Mouse (Mus musculus): ENCODE results near the gene Gpd2.

Gpd2 gene

GRCm38 (mm10) chr2:57304212-57304611 is 66.8 kb downstream of the Gpd2 start:
- DNase-seq: no peak

- DNase-seq: no peak
These were observed 74.9 kb downstream of the Gpd2 start for GRCm38 (mm10) chr2:57312268-57312797.

DNA sequence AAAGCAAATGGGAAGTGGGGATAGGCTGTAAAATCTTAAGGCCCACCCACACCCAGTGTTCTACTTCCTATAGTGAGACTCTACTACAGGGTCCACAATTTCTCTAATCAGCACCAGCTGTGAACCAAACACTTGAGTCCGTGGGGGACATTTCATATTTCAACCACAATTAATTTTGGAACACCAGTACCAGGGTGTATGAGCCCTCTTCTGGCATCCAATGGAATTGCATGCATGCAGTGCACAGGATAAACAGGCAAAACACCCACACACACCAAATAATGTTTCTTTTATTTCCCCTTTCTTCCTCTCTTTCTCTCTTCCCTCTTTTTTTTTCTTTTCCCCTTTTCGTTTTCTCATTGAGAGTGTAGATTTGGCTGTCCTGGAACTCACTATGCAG is 78.6 kb downstream of the Gpd2 start:
- peak; percentile 59 for DNase-seq

DNA sequence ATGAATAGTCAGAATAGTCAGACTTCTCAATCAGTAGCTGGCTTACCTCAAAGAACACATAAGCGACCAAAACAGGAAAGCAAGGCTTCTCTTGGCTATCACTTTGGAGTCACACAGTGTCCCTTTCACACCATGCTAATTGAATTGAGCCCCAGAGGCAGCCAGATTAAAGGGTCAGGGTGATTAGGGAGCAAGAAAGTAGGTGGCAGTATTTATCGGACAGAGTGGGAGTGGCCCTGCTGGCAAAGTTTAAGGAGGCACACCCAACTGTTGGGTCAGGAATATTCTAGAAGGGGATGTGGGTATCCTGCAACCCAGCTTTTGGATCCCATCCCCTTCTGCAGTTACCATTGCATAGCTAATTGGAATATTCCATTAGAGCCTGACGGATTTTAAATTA is 80.9 kb downstream of the Gpd2 start:
- no peak for DNase-seq

DNA sequence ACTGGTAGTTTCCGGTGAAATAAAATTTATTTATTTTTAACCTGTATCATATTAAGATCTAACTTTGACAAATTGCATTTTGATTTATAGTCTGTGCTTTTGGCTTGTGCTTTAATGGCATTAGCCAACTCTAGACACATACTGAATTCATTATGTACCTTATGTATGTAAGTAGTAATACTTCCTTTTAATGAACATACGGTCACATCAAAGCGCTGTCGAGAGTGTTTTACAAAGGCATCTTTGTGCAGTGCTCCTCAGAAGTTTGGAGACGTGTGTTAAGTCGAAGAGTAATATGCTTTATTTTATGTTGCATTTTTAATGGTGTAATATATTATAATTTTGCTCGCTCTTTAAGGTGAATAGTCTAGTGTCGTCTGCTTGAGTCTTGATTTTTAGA is 88.7 kb downstream of the Gpd2 start:
- no peak for DNase-seq

DNA sequence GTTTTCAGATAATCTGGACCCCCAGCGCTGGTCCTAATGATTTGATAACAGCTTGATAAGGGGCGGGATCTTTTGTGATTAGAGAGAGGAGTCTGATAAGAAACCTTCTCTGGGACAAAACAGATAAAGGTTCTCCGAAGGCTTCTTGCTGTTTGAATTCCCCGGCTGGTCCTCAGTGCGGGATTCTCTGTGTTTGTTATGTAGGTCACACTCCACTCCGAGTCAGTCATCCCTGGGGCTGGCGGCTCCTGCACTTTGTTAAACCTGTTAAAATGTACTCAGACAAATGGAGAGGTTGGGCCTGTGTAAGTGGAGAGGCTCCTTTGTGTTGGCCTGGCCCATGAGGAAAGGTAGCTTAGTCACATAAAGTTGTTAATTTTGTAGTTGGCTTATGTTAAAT is 91.9 kb downstream of the Gpd2 start:
- DNase-seq: no peak

DNA sequence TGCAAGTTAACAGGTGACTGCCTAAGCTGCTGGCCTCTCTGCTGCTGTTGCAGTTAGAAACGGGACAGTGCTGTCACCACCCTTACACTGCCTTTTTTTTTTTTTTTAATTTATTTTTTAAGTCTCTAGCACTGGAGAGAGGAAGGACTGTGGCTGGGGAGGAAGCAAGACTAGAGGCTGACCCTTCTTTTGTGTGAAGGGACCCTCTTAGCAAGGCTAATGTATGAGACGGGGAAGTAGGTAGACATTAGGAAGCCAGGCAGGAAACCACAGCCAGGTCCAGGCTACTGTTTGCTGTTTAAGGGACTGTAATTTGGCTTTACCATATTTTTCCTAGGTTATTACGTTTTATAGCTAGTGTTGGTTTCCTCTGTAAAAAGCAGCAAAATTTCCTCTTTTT is 93.4 kb downstream of the Gpd2 start:
- DNase-seq: no peak

GRCm38 (mm10) chr2:57331266-57331665 is 93.8 kb downstream of the Gpd2 start:
- no peak for DNase-seq

GRCm38 (mm10) chr2:57333481-57333880 is 96.0 kb downstream of the Gpd2 start:
- no peak for DNase-seq

- no peak for DNase-seq
These were observed 98.0 kb downstream of the Gpd2 start for GRCm38 (mm10) chr2:57335397-57335796.

DNA sequence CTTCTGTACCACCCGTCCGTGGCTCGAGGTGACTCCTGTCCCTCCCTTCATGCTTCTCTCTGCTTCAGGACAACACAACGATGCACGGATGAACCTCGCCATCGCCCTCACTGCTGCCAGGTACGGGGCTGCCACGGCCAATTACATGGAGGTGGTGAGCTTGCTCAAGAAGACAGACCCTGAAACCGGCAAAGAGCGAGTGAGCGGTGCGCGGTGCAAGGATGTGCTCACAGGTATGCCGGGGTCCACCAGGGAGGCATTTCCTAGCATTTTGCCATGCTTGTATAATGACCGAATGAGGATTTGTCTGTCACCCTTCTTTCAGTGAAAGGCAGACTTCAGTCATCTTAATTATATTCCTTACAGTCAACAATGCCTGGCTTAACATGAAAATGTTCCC is 101.3 kb downstream of the Gpd2 start:
- DNase-seq: no peak

GRCm38 (mm10) chr2:57342910-57343309 is 105.5 kb downstream of the Gpd2 start:
- DNase-seq: no peak

GRCm38 (mm10) chr2:57350615-57351014 is 113.2 kb downstream of the Gpd2 start:
- DNase-seq: peak; percentile 5

DNA sequence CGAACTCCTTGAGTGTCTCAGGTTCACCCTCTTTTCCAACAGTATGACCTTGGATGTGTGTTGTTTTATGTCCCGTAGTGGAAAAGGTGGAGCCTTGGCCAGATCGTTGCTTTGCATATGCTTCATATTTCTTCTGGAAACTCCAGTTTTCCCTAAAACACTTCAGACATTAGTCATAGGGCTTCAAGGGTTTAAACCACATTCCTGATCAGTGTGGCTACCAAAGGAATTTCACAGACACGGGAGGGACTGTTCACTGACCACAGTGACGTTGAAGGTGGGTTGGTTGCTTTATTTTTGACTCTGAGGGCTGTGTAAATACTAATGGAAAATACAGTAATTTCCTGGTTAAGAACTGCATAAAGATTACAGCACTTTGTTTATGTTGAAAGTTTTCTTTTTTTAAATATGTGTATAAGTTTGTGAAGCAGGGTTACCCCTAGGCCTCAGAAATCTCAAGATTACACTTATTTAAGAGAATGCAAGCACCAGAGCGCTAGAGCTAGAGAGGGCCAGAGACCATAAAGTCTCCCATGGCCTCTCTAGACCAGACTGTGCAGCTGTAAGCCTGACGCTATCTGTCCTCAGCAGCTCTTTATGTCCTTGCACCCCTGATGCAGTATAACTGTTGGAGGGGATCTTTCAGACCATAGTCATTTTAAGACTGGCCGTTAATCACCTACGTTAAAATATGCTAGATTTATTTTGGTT is 116.4 kb downstream of the Gpd2 start:
- DNase-seq: no peak

DNA sequence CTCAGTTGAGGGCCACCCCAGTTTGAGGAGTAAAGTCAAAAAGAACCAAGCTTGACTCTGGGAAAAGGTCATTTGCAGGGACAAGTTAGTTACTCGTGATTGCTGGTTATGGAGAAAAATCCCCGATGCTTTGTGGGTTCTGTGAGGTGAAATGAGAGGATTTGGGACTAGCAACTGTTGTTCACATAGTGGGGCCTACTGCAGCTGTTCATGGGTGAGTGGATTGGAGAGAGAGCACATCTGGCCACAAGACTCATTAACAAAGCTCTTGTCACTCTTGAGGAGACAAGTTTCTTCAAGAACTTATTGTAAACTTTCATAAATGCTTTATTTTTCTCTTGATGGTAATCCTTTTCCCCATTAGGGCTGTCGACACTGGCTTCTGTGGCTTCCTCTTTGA is 117.4 kb downstream of the Gpd2 start:
- no peak for DNase-seq

- DNase-seq: no peak
These were observed 118.9 kb downstream of the Gpd2 start for GRCm38 (mm10) chr2:57356222-57356822.

DNA sequence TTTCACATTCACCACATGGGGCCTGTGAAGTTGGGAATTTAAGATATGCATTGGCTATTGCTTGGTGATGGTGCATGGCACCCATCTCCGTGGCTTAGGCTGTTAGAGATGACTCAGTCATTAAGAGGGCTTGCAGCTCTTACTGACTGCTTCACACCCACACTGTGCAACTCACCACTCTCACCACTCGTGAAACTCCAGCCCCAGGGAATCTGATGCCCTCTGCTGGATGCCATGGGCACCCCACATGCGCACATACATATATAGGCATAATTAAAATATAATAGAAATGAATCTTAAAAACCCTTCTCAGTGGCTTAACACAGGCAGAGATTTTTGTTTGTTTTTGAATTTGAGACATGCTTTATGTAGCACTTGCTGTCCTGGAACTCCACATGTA is 125.1 kb downstream of the Gpd2 start:
- peak; percentile 3 for DNase-seq

DNA sequence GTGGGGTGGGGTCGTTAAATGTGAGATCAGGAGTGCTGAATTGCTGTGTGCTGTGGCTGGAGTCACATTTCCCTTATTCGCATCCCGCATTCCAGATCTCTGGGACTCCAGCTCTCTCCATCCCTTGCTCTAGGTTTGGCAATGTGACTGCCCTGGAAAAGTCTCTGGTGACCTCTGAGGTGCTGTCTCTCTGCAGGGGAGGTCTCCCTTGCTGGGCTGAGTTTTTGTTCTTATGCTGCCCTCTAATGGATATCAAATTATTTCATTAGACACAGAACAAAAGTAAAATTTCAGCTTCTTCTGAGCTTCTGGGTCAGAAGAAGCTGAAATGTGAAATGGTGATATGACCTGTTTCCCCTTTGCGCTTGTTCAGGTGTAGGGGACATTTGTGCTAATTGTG is 137.2 kb downstream of the Gpd2 start:
- DNase-seq: peak; percentile 10

DNA sequence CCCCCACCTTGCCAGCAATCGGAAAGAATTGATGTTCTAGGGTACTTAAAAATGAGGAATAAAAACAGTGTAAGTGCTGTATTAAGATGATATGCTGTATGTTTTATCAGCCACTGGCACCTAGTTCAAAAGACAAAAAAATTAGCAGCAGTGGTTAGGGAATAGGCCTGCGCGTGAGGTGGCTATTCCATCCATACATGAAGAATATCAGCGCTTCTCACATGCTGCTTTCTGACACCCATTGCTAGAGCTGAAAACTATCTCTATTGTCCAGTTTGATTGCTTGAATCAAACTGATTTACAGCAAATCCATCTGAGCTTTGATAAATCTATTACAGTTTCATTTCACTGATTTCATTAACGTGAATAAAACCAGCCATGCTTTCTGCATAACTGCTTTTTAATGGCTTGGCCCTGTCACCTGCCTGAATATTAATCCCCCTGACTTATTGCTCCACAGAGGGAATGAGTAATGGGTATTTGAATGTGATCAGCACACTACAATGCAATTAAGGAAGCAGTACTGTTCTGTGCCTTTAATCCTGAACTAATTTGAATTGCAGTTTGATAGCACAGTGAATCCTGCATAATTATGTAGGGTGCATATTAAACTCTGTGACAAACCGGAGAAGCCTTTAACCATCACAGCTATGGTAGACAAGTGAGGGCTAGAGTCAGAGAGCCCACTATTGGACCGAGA is 137.9 kb downstream of the Gpd2 start:
- no peak for DNase-seq

DNA sequence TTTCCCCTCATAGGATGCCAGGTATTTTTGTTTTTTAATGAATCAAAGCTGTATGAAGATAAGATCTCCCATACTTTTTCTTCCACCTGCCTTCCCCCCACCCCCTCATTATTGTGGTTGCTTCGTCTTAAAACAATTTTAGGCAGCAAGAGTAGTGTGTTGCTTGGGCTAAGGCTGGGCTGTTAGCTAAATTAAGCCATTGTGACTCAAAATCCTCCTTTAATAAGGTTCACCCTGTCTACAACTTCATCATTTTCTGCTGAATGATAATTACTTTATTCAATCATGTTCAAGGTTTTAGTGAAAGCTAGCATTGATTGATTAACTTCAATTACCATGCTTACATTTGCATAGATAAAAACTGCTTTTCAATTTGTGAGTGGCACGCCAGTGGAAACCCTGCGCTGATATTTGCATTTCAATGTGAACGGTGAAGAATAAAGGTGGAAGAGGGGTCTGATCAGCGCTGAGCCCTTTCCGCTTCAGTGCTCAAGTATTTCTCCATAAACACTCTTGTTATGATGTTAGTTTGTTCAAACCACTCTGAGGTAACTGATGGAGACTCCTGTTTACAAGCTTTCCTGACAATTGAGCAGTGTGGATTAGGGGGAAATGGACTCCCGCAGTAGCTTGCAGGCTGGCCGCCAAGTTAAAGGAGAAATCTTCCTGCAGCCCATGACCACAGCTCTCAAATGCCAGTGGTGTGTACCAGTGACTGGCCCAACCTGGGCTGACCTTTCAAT is 140.9 kb downstream of the Gpd2 start:
- no peak for DNase-seq

GRCm38 (mm10) chr2:57384625-57385024 is 147.2 kb downstream of the Gpd2 start:
- no peak for DNase-seq

DNA sequence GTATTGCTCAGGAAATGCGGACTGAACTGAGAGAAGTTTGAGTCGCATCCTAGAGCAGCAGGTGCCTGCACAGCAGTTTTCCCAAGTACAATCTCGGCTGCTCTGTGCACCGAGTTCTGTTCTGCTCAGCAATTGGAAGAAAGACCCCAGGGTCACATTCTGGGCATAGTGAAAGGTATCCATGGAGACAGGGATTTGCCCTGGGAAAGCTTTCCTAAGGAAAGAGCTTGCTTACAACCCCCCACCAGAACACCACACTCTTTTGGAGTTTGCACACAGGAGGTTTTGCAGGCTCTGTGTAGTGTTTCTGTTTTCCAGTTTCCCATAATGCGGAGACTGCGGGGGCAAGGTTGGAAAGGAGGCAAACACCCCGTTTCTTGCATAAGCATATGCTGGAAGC is 150.4 kb downstream of the Gpd2 start:
- no peak for DNase-seq

- DNase-seq: no peak
These were observed 157.6 kb downstream of the Gpd2 start for GRCm38 (mm10) chr2:57395071-57395470.
